Mouse (Mus musculus) spleen, postnatal 14 days (tissue): ENCODE data around the gene Yae1d1.
"Not testable (repeated sequence)": the region's sequence is repeated elsewhere in the genome, so short reads cannot be mapped to it uniquely, and the experiment has no call there.

ENCODE experiments used
- DNase-seq, 2 experiments: peaks; one replicate each; pipeline ENCODE4 v3.0.0; 2021 to 2022; ENCODE audit warnings: low spot score in 2 of 2

Yae1d1 gene

DNA sequence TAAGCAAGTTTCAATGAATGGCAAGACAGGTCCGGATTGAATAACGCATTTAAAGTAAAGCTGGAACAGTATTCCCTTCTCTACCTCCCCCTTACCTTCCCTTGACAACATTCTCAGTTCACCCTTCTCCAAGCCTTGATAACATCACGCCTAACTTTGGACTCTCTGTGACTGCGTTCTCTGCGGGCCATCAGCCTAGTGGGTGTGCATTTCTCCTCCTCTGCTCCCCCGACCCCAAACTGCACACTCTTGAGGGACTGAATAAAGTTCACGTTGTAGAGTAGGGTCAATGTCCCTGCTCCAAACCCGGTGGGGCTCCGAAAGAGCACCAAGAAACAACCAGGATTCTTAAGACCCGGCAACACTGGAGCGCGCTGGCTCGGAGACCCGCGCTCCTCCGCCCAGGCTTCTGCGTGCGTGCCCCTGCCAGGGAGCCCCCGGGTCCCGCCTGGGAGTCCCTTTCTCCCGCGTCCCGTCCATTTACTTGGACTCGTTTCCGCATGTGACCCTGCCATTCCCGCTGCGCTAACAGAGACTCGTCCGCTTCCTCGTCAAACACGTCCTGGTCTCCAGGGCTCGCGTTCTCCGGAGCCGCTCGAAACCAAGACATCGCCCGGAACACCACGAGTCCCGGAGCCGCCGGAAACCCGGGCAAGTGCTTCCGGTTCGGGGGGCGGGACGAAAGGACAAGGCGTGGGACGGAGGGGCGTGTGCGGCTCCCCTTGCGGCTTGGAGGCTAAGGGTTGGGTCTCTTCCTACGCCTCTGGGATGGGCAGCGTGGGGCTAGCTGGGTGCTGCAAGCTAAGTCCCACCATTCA, at the start of gene Yae1d1:
TSS of gene Yae1d1 (minus strand) at position 653 of the 818 bp plus-strand sequence.
- peak; percentile 71 to 85 for DNase-seq

- no peak for DNase-seq
These were observed 45.7 kb upstream of the Yae1d1 start for GRCm38 (mm10) chr13:18038814-18039213.

DNA sequence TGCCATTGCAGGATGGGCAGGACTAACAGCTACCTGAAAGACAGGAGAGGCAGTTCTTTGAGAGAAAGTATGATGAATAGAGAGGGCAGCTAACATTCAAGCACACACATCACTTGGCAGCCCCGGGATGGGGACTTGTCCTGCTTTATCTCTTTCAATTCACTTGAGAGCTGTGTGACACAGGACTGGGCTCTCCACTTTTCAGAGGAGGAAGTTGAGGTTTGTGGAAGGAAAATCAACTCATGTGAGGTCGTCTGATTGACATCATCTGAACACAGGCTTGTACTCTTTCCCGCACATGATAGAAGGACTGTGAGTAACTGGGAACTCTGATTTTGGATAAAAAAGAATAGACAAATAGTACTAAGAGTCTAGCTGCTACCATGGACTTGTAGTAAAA, 23.5 kb upstream of the Yae1d1 start:
- no peak for DNase-seq

DNA sequence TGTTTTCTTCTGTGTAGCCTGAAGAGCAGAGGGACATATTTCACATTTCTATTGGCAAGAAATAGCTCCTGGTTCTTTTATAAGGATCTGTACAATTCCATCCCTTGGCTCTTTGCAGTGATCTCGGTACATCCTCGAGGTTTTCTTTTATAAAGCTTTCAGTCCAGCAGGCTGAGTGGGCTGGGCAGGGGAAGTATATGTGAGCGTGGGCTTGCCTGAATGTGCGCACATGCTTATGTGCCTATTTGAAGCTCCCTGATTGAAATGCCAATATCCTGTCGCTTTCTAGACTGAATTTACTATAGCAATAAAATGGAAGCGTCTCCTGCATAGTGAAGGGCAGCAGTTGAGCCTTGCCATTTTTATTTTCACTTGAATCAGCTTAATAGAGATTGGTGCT, 20.1 kb upstream of the Yae1d1 start:
- no peak for DNase-seq

- DNase-seq: no peak
These were observed 17.9 kb upstream of the Yae1d1 start for GRCm38 (mm10) chr13:18011055-18011454.

DNA sequence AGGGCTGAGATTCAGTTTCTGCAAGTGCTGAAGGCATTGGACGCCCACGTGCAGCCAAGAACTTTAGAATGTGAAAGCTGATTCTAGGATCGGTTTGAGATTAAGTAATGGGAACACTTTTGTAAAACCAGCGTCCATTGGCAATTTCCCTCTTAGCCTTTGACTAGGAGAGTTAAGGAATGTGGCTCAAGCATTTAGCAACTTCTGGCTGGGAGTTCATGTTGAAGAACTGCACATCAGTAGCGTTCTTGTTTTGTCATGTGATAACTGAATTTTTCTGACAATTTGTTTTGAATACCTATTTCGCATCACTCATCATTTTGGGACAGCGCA, 332 bp upstream of the Yae1d1 start:
- DNase-seq: no peak

GRCm38 (mm10) chr13:17992009-17992408, 1.1 kb downstream of the Yae1d1 start:
- DNase-seq: no peak

DNA sequence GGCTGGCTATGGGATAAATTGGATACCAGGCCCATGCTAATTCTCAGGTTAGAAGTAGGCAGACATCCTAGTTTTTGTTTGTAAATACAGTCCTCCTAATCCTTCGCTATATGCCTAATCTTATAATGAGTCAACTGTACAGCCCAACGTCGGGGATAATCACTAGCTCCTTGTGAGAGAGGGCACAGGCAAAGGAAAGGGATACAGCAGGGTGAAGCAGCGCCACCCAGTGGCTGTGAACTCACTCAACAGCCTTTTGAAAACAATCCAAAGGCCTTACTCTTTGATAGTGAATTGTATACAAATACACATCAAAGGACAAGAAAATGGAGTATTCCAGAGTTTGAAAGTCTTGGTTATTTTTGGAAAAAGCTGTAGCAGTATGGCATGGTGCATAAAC, 10.0 kb downstream of the Yae1d1 start:
- DNase-seq: no peak

DNA sequence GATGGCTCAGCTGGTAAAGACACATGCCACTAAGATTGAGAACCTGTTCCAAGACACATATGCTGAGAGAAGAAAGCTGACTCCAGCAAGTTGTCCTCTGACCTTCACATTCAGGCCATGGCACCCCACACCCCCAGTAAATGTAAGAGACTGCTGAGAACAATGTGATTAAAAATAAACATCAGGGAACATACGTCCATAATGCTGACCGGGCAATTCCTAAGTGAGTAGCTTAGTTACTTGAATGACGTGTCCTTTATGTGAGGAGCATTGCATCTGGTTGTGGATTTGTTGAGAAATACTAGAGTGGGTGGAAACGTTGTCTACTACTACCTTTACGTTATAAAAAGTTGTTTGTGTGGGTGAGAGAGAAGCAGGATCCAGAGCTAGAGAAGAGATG, 10.5 kb downstream of the Yae1d1 start:
- DNase-seq: no peak

DNA sequence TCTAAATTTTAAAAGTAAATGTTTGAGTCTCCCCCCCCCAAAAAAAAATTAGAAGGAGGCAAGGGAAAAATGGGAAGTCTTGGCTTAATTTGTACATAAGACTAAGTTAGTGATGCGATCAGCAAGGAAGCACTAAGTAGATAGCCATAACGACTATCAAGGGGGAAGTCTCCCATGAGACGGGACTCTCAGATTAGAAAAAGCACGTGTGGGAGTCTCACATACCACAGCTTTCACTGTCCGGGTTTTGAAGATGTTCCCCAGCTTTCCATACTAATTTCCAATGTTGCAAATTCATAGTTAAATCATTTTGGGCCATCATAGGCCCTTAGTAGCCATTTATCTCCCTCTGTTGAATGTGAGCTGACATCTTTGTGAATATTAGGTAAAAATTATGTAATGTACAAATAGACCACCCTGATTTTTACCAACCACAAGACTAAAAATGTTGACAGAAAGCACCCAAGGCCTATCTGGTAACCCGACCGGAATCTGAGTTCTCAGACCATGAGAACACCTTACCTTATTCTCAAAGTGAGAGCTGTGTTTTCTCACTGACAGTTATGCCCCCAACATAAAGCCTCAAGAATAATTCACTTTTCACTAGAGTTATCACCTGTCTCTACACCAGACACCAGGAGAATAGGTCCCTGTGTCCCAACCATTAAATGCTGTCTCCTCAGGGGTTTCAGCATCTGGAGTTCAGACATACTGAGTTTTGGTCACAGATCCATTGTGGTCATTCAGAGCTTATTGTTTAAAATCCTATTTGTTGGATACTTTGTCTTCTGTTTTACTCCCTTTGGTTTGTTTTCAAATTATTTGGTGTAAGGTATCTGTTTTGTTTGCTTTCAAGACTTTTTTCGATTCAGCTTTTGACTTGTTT, 16.1 kb downstream of the Yae1d1 start:
- no peak for DNase-seq

- DNase-seq: no peak
These were observed 17.3 kb downstream of the Yae1d1 start for GRCm38 (mm10) chr13:17975891-17976290.

GRCm38 (mm10) chr13:17975457-17975856, 17.7 kb downstream of the Yae1d1 start:
- DNase-seq: no peak

DNA sequence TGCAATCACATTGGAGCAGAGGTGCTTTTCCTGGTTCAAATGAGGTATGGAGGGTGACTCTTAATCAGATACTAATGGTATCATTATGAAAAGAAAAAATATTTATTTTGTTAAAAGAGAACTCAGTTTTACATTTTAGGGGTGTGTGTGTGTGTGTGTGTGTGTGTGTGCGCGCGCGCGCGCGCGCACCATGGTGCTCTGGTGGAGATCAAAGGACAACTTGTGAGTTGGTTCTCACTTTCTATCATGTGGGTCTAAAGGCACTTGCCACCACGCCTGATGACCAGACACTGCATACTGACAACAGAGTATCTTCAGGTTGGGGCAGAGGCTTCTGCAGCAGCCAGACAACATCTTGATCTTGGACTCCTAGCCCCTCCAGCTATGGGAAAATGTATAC, 18.4 kb downstream of the Yae1d1 start:
- no peak for DNase-seq

DNA sequence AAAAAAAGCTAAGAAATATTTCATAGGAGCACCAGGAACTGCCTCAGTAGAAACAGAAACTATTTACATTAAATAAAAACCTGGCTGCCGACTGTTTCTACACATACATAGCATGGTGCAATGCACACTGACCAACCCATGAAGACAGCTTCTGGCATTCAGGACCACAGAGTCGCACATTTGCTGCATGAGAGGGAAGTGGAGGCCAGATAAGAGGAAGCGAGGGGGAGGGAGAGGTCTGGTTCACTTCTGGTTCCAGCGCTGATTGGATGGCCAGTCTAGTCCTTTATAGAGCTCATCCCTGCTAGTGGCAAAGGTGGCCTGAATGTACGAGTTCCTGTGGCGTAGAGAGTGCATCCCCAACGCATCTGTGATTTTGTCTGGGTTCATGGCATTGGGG, 32.5 kb downstream of the Yae1d1 start:
- DNase-seq: no peak

GRCm38 (mm10) chr13:17954282-17954681, 38.9 kb downstream of the Yae1d1 start:
- no peak for DNase-seq

- not testable (repeated sequence) for DNase-seq
These were observed 42.6 kb downstream of the Yae1d1 start for GRCm38 (mm10) chr13:17950581-17950980.

DNA sequence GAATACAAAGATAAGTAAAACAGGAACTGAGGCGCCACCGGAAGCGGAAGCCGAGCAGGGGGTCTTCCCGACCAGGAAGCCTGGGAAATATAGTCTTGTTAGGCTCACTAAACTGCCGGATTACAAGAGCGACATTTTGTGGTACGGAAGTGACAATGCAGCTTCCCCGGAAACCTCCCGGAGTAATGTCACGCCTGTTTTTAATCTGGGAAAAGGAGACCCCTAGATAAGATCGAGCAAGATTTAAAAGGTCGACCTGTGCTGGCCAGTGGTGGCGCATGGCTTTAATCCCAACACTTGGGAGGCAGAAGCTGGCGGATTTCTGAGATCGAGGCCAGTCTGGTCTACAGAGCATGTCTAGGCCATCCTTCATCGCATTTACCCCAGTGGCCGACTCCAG, 43.6 kb downstream of the Yae1d1 start:
- DNase-seq: no peak

DNA sequence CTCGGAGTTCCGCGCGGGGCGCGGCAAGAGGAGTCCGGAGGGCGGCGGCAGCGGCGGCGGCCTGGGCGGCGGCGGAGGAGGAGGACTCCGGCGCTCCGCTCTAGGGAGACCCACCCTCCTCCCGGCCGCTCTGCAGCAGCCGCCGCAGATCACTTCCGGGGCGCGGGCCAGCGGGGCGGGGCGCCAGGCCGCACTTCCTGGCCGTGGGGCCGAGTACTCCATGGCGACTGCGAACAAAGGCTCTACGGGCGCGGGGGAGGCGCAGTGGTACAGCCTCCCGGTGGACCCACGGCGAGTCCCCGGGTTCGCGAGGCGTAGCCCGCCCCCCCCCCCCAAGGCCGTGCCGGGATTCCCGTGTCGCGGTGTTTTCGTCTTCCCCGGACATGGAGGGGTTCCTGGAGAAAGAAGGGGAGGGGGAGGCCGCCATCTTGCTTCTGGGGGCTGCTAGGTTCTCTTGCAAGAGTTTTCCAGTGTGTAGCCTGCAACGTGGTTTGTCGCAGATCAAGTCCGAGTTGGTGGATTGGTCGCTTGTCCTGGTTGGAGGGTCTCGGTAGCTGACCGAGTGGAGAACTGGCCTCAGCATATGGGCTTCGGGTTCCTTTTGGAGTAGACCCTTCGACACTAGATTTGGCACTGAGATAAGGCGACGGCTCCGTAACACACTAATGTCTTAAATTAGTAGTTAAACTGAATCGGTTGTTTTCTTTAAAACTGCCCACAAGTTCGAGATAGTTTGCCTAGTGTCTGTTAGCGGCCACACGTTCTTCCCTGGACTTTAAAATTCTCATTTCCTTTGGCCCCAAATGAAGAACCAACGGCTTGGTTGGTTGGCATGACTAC, 48.9 kb downstream of the Yae1d1 start, which contains the start of gene Rala:
TSS of gene Rala (minus strand) at position 162 of the 840 bp plus-strand sequence.
- DNase-seq: peak; percentile 81 to 86

GRCm38 (mm10) chr13:17943306-17944077, 49.7 kb downstream of the Yae1d1 start:
- no peak for DNase-seq

- DNase-seq: no peak
These were observed 50.8 kb downstream of the Yae1d1 start for GRCm38 (mm10) chr13:17942338-17942737.
